Mouse (Mus musculus): ENCODE data around the gene 3100002H09Rik. TPM values are rescaled to one million over a fixed set of nuclear protein-coding genes. Genes with fewer than 3 reads are reported as not detected.
A peak's percentile ranks its signal among the peaks of the same experiment; 100 is the strongest.

The 3100002H09Rik gene
- total RNA-seq (2021): not detected
- long read RNA-seq, experiment 1: 0 reads
- long read RNA-seq, experiment 2: 0 reads

DNA sequence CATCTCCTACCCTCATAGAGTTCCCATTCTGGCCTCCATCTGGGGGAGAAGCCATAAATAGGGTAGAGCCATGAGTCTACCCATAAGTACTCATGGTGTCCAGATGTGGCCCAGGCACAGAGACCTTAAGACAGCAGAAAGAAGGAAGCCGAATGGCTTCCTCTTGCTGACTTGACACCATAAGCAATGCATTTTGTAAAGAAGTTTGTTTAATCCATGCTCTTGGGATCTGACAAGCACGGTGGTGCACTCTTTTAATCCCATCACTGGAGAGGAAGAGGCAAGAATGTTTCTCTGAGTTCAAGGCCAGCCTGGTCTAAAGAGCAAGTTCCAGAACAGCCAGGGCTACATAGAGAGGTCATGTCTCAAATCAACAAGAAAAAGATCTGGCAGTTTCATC lies at the start of gene 3100002H09Rik:
3100002H09Rik (minus strand) TSS at position 101 of the 400 bp plus-strand sequence.
- intact Hi-C loops (cut with DNase I): no loop called here
- DNase-seq: no peak

DNA sequence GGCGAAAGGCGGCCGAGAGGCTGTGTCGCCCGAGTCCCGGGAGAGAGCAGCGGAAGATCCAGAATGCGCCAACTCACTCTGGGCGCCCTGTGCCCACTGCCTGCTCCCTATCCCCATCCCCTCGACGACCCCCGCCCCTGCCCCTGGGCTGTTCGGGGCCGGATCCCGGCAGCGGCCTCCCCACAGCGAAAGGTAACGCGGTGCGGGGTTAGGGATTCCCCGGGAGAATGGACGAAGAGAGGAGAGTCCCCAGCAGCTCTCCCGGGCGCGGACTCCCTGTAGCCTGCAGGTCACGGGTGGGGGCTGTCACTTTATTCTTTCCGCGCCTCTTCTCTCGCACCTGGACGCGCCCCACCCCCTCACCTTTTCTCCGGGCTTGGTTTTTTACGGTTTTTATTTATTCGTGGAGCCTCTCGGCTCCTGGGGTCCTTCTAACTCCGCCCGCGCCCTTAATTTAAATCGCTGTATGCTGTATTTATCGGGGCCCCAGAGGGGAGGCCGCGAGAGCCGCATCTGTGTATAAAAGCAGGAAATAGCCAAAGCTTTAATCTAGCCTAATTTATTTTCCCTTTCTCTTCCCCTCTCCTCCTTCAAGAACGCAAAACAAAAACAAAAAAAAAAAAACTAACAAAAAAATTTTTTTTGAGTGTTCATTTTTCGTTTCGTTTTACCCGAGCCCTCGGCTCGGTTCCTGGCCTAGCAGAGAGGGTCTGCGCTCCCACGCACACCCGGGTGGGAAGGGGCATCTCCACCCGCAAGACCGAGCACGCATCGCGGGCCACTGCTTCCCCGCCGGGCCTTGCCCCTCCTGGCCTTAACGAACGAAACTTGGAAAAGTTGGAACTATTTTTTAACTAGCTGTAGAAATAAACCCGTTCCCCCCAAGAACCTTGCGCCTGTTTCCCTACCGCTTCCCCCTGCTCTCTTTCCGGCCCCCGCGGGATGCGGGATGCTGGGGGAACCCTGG lies 48.9 kb upstream of the 3100002H09Rik start:
- intact Hi-C loops (cut with DNase I): no loop called here
- DNase-seq: no peak

DNA sequence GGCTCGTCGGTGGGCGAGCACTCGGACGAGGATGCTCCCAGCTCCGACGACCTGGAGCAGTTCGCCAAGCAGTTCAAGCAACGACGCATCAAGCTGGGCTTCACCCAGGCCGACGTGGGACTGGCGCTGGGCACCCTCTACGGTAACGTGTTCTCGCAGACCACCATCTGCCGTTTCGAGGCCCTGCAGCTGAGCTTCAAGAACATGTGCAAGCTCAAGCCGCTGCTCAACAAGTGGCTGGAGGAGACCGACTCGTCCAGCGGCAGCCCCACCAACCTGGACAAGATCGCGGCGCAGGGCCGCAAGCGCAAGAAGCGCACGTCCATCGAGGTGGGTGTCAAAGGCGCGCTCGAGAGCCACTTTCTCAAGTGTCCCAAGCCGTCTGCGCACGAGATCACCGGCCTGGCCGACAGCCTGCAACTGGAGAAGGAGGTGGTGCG lies 47.8 kb upstream of the 3100002H09Rik start:
- intact Hi-C loops (cut with DNase I): no loop called here
- DNase-seq: no peak

DNA sequence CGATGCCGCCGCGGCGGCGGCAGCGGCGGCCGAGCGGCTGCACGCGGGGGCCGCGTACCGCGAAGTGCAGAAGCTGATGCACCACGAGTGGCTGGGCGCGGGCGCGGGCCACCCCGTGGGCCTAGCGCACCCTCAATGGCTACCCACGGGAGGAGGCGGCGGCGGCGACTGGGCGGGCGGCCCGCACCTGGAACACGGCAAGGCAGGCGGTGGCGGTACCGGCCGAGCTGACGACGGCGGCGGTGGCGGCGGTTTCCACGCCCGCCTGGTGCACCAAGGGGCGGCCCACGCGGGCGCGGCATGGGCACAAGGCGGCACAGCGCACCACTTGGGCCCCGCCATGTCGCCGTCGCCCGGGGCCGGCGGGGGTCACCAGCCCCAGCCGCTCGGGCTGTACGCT lies 47.2 kb upstream of the 3100002H09Rik start:
- intact Hi-C loops (cut with DNase I): no loop called here
- DNase-seq: no peak

DNA sequence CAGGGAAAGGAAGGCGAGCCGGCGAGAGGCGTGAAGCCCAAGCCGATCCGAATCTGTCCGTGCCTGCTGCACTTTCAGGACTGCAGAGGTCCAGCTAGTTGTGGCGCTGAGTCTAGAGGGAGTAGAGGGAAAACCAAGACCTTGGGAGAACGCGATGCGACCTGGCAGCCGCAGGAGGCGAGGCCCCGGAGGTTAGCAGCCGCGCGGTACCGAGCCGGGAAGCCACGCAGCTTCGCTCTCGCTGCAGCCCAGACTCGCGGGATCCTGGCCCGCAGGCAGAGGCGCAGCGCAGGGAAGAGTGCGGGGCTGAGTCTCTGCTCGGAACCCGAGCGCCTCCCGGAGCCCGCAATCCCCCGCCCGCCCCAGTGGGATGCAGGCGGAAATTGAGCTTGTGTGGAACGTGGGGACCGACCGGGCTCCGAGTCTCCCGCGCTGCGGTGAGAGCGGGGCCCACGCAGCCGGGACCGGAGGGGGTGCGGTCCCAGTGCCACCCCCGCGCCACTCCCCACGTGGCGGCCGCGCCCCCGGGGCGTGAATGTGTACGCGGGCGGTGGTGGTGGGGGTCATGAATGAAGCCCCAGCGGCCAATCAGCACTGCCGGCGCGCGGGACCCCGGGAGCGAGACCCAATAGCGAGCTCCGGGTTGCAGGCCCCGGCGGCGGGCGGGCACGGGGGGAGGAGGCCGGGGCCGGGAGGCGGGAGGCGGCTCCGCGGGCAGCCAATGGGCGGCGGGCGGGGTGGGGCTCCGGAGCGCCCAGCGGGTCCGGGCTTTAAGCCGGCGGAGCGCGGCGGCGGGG lies 46.4 kb upstream of the 3100002H09Rik start:
- intact Hi-C loops (cut with DNase I): no loop called here
- DNase-seq: peak; percentile 68 to 77

DNA sequence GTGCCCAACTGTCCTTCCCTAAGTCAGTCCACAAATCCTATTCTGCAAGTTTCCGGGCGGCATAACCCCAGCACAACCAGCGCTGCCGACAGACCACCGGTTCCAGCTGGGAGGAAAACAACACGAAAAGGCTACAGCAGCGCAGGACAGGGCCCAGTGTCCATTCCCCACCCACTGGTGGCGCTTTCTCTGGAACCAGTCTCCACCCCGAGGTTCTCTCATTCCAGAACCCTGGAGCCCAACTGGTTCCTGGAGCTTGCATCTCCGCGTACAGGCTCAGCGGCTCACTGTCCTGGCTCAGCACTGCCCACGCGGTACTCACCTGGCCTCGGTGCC lies 45.9 kb upstream of the 3100002H09Rik start, which contains the start of gene Pou3f1:
Pou3f1 (plus strand) TSS at position 290 of the 336 bp plus-strand sequence.
- intact Hi-C loops (cut with DNase I): no loop called here

DNA sequence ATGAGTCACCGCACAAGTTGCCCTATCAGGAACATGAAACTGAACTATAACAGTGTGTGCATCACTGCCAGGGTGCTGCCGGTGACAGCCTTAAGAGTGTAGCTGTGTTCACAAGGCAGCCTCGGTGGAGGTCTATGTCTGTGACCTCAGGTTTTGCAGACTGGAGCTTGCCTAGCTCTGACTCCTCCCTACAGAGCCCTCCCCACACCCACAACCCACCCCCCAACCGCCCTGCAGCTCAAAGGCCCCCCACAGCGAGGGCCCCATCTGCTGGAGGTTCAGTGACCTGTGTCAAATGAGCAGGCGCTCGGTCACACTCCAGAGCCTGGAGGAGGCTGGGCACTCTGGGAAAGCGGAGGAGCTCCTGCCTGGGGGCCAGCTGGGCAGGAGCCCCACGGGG lies 42.3 kb upstream of the 3100002H09Rik start:
- intact Hi-C loops (cut with DNase I): no loop called here
- no peak for DNase-seq

More for the DNA sequence above, 45.9 kb upstream of the 3100002H09Rik start, which contains the start of gene Pou3f1:
- no peak for DNase-seq

DNA sequence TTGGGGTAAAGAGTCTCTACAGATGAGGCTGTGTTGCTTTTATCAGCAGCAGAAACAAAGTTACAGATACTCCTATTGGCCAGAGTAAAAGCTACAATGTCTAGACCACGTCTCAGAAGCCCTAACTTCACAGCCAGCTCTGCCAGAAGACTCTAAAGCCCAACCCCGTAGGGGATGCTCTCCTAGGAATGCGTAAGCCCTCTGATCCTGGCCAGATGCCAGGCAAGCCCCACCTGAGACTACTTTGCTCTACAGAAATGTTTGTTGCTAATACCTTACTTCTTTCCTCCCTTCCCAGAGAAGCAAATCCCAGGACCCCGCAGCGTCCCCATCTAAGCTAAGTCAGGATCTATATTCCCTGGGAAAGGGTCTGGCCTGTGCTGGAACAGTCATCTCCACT lies 37.3 kb upstream of the 3100002H09Rik start:
- intact Hi-C loops (cut with DNase I): no loop called here
- DNase-seq: no peak

DNA sequence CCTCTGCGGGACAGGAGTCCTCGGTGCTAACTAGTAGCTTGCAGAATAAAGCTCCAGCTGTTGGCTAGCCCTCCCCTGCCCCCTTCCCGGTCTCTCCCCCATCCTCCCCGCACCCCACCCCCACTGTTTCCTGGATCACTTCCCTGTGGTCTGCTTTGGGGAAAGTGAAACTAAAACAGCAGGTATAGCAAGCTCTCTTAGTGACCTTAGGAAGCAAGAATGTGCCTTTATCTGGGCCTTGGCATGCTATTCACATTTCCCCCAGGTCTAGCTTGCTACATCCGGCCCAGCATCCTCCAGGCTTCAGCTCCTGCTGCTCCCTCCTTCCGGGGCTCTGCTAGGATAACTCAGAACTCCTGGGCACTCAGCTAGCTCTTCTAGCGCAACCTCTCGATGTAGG lies 36.0 kb upstream of the 3100002H09Rik start:
- intact Hi-C loops (cut with DNase I): no loop called here
- DNase-seq: no peak

DNA sequence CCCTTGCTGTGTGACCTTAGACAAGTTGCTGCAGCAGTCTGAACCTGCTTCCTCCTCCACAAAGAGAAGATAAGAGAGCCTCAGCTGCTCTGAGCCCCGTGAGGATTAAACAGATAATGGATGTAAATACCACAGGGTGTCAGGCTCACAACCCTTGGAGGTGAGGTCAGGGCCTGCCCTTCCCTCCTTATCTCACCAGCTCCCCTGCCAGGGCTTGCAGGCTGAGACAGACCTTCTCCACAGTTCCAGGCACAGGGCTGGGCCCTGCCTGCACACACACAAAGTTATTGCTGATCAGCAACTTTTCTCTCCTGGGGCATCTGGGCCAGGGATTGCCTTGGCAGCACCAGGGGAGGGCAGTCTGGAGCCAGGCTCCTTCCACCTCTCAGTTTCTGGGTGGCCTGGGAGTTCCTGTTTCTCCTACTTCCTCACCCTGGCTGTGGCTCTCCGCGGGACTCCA lies 34.4 kb upstream of the 3100002H09Rik start:
- DNase-seq: no peak
- intact Hi-C loops (cut with DNase I): no loop called here

DNA sequence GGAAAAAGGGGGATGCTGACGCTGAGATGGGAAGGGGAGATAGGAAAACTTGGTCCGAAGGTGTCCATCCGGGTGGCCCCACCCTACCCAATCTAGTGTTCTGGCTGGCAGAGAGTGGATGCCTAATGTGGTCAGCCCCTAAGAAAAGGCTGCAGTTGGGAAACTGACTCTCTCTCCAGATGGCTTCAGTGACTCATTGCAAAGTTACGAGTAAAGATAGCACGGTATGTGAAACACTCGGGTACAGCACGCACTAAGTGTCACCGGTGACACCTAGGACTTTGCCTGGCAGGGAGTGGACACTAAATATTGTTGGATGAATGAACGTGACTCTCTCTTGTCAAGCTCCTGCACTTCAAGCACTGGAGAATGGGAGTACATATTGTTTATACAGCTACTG lies 33.3 kb upstream of the 3100002H09Rik start:
- intact Hi-C loops (cut with DNase I): no loop called here
- no peak for DNase-seq

DNA sequence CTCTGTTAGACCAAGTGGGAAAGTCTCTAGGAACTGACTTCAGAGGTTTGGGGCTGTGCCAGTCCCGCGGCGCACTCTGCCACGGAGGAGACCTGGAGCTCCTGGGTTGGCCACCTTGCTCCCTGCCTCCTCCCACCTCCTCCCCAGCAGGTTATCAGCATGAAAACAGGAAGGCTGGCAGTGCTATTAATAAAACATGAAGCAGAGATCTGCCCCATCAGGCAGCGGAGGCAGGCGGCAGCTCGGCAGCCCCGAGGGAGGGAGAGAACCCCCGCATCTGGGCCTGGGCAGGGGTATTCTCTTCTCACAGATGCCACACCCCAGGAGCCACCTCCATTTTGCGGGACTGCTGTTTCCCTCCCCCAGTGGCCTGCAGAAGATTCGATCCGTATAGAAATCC lies 29.1 kb upstream of the 3100002H09Rik start:
- DNase-seq: no peak
- intact Hi-C loops (cut with DNase I): no loop called here

DNA sequence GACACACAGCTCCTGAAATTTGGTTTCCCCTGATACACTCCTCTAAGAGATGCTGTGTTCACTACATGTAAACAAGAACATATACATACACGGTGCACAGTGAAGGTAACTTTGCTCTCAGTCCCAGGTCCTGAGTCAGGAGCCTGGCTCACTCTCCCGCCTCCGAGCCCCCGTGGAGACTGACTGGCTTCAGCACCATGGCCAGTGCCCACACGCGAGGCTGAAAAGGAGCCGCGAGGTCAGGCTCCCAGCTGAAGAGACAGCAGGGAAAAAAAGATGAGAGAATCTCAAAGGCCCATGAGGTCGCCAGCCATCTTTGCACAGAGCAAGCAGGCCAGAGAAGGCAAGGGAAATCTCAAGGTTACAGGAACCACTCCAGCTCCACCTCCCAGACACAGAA lies 22.7 kb upstream of the 3100002H09Rik start:
- DNase-seq: no peak
- intact Hi-C loops (cut with DNase I): no loop called here

DNA sequence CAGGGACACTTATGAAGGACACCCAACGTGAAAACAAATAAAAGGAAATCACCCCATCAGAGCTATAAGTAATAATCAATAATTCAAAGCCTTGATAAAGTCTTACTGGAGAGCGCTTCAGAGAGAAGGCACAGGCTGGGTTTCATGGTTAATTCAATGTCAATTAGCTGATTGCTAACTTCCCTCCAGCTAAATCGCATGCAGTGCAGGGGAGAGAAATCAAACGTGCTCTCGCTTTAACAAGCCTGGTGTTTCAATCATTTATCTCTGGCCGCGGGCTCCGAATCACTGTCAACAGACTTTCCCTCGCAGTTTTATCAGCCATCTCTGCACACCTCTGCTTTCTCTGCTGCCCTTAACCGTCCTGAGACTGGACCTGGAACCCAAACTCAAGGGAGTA lies 22.3 kb upstream of the 3100002H09Rik start:
- DNase-seq: no peak
- intact Hi-C loops (cut with DNase I): no loop called here

DNA sequence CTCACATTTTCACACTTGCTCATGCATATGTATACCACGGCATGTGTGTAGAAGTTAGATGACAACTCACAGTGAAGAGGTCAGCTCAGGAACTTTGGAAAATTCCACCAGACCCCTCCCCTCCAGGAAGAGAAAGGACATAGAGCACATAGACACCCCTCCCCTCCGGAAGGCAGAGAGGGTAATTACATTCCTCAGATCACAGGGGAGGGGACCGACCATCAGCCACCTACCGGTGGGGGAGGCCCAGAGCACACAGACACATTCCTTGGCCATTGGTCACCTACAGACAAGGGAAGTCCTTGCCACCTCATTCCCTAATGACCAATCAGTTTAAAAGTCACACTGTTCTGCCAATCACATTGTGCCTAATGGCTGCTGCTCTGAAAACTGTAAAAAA lies 20.9 kb upstream of the 3100002H09Rik start:
- DNase-seq: no peak
- intact Hi-C loops (cut with DNase I): no loop called here

DNA sequence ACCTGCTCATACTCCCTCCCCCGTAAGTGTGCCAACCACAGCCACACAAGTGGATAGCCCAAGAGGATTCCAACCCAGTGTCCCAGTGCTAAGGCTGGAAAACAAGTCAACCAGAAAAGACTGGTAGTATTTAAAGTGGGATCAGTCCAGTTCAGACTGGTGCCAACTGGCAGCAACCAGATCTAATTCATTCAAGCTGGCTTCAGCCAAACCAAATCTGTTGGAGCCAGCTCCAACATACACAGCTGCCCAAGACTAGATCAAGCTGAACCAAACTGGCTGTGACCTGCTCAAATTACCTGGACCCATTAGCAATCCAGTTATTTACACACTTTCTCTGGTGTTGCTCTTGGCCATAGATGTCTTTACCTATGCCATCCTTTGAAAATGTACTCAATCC lies 16.2 kb upstream of the 3100002H09Rik start:
- no peak for DNase-seq
- intact Hi-C loops (cut with DNase I): no loop called here

DNA sequence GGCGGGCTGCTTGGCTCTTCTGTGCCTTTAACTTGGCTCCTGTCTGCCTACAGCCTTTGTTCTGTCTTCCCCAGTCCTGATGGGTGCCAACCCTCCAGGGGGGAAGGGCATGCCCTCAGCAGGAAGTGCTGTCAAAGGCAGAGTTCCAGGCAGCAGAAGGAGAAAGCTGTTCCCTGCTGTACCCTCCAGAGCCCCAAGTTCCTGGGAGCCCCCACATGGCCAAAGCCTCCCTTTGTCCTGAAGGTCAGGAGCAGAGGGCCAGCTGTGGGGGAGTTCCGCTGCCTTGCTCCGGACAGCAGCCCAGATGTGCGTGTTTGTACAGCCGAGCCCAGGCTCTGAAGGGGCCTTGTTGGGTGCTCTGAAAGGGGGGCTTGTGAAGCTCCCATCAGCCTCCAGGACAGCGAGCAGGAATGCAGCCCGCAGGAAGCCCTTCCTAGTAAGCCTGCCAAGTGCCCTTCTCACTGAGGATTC lies 13.5 kb upstream of the 3100002H09Rik start:
- no peak for DNase-seq
- intact Hi-C loops (cut with DNase I): no loop called here

DNA sequence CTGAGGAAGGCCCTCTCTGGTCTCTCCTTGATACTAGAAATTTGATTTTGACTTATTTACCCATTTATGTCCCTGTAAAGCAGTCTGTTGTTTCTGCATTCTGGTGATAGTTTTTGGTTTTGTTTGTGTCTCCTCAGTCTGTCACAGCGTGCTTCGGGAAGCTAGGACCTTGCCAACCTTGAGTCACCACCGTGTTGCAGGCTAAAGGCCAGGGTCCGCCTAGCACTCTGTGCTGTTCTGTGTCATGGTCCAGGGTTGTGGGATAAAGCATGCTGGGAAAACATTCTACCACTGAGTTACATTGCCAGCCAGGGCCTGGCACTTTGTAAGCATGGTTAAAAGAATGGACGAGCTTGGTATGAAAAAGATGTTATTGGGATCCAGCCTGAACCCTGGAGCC lies 12.0 kb upstream of the 3100002H09Rik start:
- intact Hi-C loops (cut with DNase I): no loop called here
- no peak for DNase-seq

DNA sequence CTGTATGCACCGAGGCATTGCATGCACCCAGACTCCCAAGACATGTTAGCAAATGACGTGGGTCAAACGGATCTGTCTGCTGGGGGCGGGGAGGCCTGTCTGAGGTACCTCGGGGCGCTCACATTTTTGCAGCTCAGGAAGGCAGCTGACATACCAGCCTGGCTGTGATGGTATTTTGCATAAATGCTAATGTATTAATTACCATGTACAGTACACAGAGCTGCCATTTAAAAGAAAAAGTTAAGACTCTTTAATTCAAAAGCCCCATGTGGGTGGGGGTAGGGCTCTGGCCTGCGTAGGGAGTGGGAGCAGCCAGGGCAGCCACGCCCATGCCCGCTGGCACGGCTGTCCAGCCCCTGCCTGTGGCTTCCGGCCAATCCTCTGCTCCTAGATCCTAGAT lies 10.8 kb upstream of the 3100002H09Rik start:
- DNase-seq: no peak
- intact Hi-C loops (cut with DNase I): no loop called here

DNA sequence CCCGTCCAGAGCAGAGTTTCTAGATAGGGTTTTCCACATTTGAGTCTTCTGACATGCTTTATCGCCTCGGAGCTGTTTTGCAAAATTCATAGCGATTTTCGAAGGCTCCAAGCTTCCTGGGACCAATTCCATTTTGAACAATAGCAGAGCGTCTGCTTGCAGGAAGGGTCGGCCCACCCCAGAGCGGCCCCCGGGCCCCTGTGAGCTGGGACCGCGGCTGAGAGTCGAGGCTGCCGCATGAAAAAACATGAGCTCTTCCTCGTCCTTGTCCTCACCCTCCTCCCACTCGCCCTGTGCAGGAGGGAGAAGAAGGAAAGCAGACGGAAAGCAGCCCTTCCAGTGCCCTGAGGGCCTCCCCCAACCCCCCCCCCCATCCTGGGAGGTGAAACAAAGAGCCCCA lies 8.0 kb upstream of the 3100002H09Rik start:
- no peak for DNase-seq
- intact Hi-C loops (cut with DNase I): no loop called here

DNA sequence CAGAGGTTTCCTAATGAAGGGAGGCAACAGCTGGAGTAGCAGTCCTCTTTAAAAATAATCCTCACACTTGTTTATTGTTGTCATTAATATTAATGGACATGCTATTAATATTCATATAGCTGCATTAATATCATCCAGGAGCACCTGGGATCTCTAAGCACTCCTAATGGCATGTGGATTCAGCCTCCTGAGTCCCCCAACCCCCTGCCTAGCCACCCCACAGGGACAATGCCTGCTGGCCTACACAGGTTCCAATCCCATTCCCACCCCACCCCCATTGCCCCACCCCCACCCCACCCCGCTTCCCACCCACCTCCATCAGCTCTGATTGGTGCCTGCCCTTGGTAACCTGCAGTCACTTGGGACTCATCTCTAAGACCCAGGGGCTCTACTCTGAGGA lies 6.0 kb upstream of the 3100002H09Rik start:
- DNase-seq: no peak
- intact Hi-C loops (cut with DNase I): no loop called here

Data from gastrocnemius, postnatal 36 days (tissue).